Mouse (Mus musculus) right cerebral cortex, postnatal 25 days (tissue): ENCODE results near the gene Nynrin.

Experiments used
- DNase-seq: peaks from one replicate; pipeline ENCODE4 v3.0.0; 2022

Nynrin gene

DNA sequence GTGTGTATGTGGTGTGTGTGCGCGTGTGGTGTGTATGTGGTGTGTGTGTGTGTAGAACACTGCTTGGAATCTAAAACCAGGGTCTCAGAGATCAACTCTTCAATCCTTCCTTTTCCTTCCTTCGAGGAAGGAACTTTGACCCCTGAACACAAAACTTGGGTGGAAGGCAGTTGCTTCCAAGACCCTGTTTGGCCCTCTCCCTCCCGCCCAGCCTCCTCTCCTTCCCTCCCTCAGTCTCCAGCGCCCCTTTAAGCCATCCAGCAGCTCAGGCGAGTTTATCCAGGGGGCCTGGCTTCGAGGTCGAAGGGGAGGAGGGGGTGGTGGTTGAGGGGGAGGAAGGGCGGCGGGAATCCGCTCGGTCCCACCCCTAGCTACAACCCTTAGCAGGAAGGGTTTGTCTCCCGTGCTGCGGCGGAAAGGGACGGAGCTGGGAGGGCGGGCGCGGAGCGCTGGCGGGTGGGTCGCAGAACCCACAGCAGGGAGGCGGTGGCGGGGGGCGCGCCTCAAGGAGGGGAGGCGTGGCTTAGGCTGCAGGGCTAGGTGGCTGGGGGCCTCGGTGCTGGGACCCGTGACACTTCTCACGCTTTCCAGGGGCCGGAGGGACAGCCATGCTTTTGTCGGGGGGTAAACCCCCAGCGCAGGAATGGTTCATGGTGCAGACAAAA, at the start of gene Nynrin:
TSS of gene Nynrin (plus strand) at position 390 of the 665 bp plus-strand sequence.
- DNase-seq, result peak; percentile 31

DNA sequence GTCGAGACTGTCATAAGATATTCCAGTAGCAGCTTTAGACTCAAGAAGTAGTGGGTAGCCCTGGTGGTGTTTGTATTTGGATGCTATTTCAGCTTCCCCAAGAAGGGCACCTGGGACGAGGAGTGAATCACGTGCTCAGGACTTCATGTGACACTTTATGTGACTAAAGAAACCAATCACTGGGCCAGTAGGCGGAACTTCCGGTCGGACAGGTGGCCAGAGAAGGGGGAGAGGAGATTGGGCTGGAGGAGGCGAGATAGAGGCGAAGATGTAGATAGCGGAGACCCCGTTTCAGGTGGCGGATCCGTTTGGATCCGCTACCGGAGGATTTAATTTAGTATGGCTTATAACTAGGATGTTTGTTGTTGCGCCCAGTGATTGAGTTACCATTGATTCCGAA, 38.9 kb upstream of the Nynrin start:
- DNase-seq, result peak; percentile 40

DNA sequence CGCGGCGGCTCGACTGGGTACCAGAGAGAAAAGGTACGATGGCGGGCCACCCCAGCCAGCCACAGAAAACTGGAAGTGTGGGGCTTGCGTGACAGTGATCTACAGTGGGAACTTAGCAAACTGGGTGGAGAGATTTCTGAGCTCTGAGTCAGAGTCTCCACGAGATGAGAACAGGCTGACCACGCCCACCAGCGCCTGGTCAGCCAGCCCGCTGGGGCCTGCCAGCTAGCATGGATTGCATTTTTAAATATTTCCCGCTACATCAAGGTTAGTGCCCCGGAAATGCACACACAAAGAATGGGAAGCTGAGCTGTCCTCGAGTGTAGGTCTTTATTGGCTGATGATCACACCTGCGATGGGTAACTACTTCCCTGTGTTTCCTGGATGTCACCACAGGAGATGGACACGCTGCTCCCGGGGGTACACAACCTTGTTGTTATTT, 38.5 kb upstream of the Nynrin start:
- peak; percentile 23 for DNase-seq

DNA sequence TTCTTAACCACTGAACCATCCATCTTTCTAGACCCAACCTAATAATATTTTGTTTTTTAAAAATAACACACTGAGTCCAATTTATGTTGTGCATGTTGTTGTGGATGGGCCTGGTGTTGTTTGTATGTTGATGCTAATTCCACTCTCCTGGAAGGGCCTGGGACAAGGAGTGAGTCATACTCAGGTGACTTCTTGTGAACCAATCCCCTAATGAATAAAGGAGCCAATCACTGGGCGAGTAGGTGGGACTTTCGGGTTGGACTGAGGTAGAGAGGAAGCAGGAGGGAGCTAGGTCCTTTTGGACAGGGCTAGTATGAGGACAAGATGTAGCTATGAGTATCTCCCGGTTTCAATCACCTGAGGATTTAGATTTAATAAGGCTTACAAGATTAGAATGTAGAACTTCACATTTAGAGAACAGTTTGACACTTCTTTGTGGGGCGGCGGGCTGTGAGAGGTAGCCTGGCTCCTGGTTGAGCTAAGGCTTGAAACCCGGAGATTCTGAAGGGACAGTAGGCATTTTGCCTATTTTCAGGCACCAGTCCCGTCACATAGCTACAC, 33.9 kb upstream of the Nynrin start:
- no peak for DNase-seq

DNA sequence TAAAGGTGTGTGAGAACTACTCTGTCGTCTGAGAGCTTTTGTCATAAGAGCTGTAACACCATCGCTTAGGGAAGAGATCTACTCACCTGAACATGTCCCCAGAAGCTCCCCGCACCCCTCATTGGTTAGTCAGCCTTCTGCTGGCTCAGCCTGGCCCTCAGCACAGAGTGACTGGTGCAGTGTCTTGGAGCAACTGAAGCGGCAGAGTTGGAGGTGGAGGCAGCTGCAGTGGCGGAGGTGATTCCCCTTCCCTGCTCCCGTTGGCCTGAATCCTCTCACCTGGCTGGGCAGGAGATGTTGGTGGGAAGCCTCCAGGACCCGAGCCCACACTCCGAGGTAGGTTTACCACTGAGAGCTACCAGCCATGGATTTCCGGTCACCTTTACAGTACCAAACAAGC, 33.2 kb upstream of the Nynrin start:
- no peak for DNase-seq

DNA sequence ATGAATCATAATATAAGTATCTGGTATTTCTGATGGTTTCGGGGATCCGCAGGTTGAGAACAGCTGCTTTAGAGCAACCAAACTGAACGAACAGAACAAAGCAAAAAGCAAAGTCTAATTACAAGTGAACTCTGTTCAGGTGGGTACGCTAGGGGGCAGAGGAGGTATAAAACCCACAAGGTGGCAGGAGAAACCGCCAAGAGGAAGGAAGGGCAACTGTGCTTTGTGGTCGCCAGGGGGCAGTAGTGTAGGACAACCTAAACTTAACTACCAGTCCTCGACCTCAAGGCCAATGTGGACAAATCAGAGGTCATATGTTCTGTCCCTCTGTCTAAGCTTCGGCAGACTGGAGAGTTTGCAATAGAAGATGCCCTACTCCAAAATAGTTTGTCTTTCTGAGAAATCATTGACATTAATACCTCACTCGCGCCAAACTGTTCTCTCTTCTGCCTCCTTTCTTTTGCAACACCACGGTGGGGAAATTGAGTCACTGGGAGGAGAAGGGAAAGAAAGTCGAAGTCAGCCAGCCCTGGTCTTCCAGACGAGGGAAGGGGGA, 31.3 kb upstream of the Nynrin start:
- peak; percentile 32 for DNase-seq

DNA sequence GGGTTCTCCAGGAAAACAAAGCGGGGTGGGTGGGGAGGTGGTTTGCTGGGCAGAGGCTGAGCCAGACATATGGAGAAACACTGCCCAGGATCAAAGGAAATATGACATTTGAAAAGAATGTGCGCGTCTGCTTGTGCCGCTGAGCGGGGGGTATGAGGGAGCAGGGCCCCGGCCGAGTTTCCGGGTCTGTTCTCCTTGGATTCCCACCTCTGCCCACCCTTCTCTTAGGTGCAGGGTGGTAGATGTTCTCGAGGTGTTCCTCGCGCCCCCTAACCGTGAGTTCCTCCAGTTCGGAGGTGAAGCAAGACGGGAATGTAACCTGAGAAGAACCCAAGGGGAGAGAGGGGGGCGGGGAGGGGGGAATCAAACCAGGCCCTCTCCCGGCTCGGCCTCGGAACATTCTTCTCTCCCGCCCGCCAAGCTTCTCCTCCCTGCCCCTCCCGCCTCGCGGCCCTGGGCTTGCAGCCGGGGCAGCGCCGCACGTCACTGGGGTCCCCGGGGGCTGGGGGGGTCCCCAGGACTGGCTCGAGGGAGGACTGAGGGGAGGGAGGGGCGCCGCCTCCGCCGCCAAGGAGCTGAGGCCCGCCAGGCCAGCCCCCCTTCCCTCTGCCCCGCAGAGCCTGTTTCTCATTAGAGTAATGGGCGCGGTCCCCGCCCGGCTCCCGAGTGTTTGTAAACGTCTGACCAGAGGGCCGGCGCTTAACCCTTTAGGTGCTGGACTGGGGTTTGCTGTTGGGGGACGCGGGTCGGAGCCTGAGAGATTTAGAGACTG, 30.6 kb upstream of the Nynrin start, which contains the start of gene Nfatc4:
TSS of gene Nfatc4 (plus strand) at position 154 of the 772 bp plus-strand sequence.
- DNase-seq, result peak; percentile 31

DNA sequence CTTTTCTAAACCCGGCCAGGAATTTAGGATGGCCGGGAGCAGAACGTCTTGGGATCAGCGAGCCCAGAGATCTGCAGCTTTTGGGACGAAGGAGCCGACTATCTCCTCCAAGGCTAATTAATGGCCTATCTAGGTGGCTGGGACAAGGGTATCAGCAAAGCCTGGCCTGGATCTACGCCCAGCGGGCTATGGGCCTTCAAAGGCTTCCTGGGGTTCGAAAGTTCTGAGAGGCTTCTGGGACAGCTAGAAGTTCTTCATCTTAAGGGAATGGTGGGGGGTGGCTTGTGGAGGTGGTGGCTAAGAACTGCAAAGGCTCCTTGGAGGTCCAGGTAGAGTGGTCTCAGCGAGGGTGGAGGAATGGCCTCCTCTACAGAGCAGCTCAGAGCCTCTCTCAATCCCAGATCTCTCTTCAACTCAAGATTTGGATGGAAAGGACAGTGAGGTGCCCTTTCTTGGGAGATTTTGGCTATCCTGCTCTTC, 29.8 kb upstream of the Nynrin start:
- no peak for DNase-seq

DNA sequence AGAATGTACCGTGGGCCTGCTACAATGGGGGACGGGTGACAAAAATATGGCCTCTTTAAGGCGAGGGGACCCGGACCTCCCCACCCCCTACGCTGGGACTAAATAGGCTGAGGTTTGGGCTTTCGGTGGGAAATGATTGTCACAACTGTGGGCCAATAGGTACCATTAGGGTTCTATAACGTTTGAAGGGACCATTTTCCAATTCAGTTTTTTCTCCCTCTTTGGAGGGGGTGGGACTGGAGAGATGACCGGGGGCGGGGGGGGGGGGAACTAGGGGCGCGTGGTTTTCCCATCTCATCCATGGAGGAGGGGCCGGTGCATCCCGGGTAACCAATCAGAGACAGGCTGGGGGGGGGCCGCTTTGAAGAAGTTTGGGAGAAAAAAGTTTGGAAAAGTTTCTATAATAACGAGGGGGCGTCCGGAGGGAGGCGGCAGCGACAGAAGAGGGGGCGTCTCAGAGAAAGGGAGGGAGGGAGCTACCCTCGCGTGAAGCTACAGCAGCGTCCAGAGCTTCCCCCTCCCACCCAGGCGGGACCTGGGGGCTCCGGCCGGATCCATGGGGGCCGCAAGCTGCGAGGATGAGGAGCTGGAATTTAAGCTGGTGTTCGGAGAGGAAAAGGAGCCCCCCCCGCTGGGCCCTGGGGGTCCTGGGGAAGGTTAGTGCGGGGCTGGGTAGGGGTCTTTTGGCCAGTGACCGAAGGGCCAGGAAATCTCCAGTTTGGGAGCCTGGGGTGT, 29.2 kb upstream of the Nynrin start:
- no peak for DNase-seq

DNA sequence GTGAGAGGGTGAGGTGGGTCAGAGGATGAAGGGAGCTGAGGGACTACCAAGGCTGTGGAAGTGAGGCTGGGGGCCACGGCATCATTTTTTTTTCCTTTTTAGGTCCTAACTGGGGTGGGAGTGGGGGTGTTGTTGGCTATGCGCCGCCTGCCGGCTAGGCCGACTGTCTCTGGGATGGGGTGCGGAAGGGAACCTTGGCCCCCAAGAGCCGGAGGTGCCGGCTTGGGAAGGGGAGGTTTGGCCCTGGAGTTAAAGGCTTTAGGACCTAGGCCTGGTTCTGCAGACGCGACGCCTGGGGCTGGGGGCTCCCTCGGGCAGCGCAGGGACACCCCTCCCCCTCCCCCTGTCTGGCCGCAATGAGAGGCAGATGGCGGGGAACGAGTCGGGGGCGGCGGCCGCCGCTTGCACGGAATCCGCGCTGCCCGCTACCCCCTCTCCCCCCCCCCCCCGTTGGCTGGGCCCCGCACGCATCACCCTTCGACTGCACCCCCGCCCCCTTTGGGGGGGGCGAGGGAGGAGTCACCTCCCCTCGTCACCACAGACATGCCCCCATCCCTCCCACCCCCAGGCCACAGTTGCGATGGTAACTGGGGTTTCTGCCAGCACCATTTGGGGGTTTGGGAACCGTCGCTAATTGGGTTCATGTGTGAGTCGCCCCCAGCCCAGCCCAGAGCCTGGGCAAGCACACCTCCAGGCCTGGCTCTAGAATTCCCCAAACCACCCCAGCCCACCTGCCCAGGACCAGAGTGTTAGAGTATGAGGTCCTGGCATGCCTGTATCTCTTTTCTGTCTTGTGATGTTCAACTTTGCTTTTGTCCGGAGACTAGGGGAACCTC, 28.4 kb upstream of the Nynrin start:
- no peak for DNase-seq

DNA sequence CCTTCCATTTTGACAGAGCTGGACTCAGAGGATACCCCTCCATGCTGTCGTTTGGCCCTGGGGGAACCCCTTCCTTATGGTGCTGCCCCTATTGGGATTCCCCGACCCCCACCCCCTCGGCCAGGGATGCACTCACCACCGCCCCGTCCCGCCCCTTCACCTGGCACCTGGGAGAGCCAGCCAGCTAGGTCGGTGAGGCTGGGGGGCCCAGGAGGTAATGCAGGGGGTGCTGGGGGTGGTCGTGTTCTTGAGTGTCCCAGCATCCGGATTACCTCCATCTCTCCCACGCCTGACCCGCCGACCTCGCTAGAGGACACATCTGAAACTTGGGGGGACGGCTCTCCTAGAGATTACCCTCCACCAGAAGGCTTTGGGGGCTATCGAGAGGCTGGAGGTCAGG, 27.7 kb upstream of the Nynrin start:
- DNase-seq, result no peak

DNA sequence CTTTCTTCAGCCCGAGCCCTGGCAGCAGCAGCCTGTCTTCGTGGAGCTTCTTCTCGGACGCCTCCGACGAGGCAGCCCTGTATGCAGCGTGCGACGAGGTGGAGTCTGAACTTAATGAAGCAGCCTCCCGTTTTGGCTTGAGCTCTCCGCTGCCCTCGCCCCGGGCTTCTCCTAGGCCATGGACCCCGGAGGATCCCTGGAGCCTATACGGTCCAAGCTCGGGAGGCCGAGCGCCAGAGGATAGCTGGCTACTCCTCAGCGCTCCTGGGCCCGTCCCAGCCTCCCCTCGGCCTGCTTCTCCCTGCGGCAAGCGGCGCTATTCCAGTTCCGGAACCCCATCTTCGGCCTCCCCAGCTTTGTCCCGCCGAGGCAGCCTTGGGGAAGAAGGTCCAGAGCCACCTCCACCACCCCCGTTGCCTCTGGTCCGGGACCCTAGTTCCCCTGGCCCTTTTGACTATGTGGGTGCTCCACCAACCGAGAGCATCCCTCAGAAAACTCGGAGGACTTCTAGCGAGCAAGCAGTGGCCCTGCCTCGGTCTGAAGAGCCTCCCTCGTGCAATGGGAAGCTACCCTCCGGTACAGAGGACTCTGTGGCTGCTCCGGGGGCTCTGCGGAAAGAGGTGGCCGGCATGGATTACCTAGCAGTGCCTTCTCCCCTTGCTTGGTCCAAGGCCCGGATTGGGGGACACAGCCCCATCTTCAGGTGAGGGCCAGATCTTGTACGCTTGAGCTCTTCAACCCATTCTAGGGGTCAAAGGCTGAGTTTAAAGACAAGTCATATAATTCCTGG, 27.1 kb upstream of the Nynrin start:
- DNase-seq, result no peak

DNA sequence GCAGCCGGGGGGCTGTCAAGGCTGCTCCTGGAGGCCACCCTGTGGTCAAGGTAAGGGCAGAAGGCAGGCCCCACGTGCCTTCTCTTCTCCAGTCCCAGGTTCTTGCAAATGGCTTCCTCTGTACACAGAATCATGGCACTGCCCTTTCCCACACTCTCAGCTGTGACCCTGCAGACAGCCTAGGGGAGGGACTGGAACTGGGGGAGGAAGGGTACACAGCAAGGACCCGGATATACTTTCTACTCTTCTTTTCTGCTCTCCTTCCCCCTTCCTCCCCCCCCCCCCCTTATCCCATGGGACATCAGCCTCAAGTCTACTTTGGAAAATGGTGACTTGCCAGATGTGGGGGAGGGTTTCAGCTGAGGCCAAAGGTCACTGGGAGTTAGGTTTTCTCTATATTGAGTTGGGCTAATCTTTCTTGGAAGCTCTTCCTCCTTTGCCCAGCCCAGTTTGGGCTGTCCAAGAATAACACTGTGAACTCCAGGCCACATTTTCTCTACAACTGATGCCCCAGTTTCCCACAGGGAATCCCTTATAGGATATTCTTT, 25.0 kb upstream of the Nynrin start:
- no peak for DNase-seq

DNA sequence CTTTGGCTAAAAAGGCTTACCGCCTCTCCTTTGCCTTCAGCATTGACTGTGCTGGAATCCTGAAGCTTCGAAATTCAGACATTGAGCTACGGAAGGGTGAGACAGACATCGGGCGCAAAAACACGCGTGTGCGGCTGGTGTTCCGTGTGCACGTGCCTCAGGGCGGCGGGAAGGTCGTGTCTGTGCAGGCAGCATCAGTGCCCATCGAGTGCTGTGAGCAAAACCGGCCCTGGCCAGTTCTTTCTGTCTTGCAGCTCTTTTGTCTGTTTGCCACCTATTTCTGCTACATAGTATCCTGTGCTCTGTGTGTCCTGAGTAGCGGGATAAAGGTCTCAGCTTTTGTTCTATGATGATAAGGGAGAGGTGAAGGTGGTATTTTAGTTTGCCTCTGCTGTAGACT, 24.0 kb upstream of the Nynrin start:
- DNase-seq, result no peak

DNA sequence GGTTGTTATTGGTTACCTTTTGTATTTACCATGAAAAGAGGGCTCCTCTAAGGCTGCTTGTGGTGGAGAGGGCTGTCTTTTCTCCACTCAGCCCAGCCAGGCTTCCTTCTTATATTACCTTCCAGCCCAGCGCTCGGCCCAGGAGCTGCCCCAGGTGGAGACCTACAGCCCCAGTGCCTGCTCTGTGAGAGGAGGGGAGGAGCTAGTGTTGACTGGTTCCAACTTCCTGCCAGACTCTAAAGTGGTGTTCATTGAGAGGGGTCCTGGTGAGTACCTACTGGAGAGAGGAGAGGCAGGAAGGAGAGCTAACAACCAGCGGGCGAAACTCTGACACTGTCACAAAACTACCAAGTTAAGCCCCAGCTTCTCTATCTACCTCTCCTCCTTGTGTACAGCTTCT, 23.5 kb upstream of the Nynrin start:
- DNase-seq, result no peak

DNA sequence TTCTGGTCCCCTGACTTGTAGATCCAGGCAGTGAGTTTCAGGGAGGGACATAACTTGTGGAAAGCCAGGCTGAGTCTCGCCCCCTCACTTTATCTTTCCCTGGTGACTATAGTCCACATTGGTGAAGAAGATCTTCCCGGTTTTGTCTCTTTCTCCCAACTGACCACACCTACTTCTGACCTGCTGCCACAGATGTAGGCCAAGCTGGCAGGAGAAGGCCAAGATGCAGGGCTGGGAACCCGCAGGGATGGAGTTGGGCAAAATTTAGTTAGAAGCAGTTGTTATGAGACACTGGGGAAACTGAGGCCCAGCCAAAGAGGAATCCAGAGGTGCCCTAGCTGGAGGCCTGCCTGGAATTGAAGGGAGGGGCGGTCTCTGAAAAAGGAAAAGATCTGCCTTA, 20.7 kb upstream of the Nynrin start:
- DNase-seq, result no peak

DNA sequence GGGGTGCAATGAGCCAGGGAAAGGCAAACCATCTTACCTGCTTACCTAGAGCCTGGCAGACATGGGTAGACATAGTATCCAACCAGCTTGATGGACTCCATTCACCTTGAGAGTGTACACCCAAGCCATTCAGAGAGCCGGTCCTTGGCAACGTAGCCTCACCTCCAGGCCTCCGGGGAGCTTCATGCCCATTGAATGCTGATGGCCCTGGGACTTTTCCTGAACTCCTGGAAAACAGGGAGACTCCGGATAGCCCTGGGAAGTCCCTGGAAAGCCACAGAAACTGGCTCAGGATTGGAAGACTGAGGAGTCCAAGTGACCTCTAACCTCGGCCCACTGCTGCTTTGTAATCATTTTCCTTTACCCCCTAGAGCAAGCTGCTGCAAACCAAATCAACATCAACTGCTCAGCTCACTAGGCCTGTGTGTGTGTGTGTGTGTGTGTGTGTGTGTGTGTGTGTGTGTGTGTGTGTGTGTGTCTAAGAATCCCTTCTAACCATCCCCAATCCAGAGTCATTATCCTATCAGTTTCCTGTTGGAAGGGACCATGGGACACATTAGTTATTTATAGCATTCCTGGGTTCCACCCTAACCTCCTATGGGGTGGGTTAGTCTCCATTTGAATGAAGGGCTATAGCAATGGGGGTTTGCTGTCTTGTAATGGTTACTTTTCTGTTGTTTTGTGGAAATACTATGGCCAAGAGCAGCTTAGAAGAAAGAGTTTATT, 18.8 kb upstream of the Nynrin start:
- DNase-seq, result no peak

DNA sequence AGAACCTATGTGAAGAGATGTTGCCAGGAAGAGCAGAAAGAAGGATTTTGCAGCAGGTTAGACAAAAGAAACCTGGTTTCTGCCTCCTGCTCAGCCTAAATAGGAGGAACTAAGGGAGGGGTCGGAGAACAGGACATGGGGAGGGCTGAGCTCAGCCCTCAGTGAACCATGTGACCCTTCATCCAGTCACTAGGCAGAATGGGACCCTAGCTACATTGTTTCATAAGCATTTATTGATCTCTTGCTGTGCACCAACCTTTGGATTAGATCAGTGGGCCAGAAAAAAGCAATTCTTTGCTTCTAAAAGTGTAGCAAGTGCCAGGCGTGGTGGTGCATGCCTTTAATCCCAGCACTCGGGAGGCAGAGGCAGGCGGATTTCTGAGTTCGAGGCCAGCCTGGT, 15.5 kb upstream of the Nynrin start:
- no peak for DNase-seq

DNA sequence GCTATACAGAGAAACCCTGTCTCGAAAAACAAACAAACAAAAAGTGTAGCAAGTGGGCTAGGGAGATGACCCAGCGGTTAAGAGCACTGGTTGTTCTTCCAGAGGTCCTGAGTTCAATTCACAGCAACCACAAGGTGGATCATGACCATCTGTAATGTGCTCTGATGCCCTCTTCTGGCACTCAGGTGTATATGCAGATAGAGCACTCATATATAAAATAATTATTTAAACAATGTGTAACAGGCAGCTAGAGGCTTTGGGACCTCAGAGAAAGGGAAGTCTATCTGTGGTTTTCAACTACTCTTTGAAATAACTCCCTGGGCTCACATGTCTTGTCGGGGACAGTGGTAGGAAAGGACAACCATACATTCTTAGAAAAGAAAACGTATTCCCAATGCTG, 15.1 kb upstream of the Nynrin start:
- no peak for DNase-seq

DNA sequence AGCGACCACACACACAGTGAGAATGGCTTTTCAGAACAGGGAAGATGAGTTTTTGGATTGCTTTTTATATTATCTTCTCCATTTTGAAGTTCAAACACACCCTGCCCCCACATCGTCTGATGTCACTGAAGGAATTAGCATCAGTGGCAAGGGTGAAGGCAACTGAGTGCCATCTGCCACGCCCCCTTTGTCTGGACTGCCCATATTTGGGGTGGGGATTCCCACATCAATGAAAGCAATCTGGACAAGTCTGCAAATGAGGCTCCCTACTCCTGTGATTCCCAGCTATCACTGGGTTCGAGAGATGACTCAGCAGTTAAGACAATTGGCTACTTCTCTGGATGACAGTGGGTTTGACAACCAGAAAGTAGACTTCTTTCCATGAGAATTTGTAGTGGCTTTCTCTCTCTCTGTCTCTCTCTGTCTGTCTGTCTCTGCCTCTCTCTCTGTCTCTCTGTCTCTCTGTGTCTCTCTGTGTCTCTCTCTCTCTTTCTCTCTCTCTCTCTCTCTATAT, 12.9 kb upstream of the Nynrin start:
- DNase-seq, result no peak
